Mouse (Mus musculus) kidney, embryonic 15.5 days (tissue): Measurements from ENCODE around the gene Zfp207. TPM values are rescaled to one million over a fixed set of nuclear protein-coding genes. Genes with fewer than 3 reads are reported as not detected.

ENCODE experiments used
- ATAC-seq: fragments of 200-750 bp; cut with Nextera tagmentation; replicated peaks from 2 replicates; pipeline ENCODE4 v1.8.0; 2017; ENCODE audit warnings: moderate TSS enrichment; ENCODE audit not compliant: low FRiP score
- H3K27ac ChIP-seq: fragments of 300-500 bp; sonication (generic); 2 replicates; pipeline ENCODE4 v1.5.1; 2015; ENCODE audit warnings: mild to moderate bottlenecking, inconsistent platforms
- H3K27me3 ChIP-seq: fragments of 300-500 bp; sonication (generic); 2 replicates; pipeline ENCODE4 v1.6.1; 2015; ENCODE audit warnings: inconsistent platforms
- H3K36me3 ChIP-seq: fragments of 300-500 bp; sonication (generic); 2 replicates; pipeline ENCODE4 v1.6.1; 2015; ENCODE audit warnings: inconsistent platforms
- H3K4me1 ChIP-seq: fragments of 300-500 bp; sonication (generic); 2 replicates; pipeline ENCODE4 v1.6.1; 2015; ENCODE audit warnings: inconsistent platforms
- H3K4me2 ChIP-seq: fragments of 300-500 bp; sonication (generic); 2 replicates; pipeline ENCODE4 v1.6.1; 2015; ENCODE audit warnings: moderate library complexity, mild to moderate bottlenecking, inconsistent platforms
- H3K4me3 ChIP-seq: fragments of 300-500 bp; sonication (generic); replicated peaks from 2 replicates; pipeline ENCODE4 v1.5.1; 2015; ENCODE audit warnings: mild to moderate bottlenecking, inconsistent platforms
- H3K9ac ChIP-seq: fragments of 300-500 bp; sonication (generic); 2 replicates; pipeline ENCODE4 v1.6.1; 2015; ENCODE audit warnings: mild to moderate bottlenecking, inconsistent platforms
- H3K9me3 ChIP-seq: fragments of 300-500 bp; sonication (generic); replicated peaks from 2 replicates; pipeline ENCODE4 v1.6.1; 2016; ENCODE audit warnings: inconsistent platforms
- WGBS: fragments of 180-500 bp; shearing (Covaris S2); methylation state at CpG from one replicate; pipeline ENCODE4 v1.1.7; 2015; ENCODE audit warnings: mixed read lengths; 5-methylcytosine and 5-hydroxymethylcytosine counted together
- polyA plus RNA-seq: library from polyadenylated mRNA; unstranded; fragments of >200 nt; fragmentation: Nextera tagmentation; extraction: Ambion mirVana; gene quantifications from 2 replicates; pipeline ENCODE4 v1.2.1, GENCODE M21; 2015

Zfp207 gene
- polyA plus RNA-seq, 1 experiment from 2014 or later, result 243 TPM

GRCm38 (mm10) chr11:80449859-80450258, 66.8 kb downstream of the Zfp207 start:
- 80% methylated on average over 2 of the region's 2 CpGs for WGBS
- H3K9me3 ChIP-seq, result no peaks in the 10 kb centered on the region
- no peak overlapping the region for H3K9ac ChIP-seq
- no peaks in the 10 kb centered on the region for H3K27me3 ChIP-seq
- H3K4me1 ChIP-seq, result no peaks in the 10 kb centered on the region
- no peak overlapping the region for H3K4me3 ChIP-seq
- no peak for ATAC-seq
- H3K27ac ChIP-seq, result no peak overlapping the region
- no peak overlapping the region for H3K4me2 ChIP-seq
- H3K36me3 ChIP-seq, result peaks cover 87% of the 10 kb centered on the region

- H3K4me2 ChIP-seq, result no peak overlapping the region
- no peak overlapping the region for H3K9ac ChIP-seq
- no peak overlapping the region for H3K4me3 ChIP-seq
- 93% methylated on average over 3 of the region's 3 CpGs for WGBS
- no peaks in the 10 kb centered on the region for H3K9me3 ChIP-seq
- H3K27ac ChIP-seq, result no peak overlapping the region
- H3K36me3 ChIP-seq, result peaks cover 85% of the 10 kb centered on the region
- no peaks in the 10 kb centered on the region for H3K4me1 ChIP-seq
- no peaks in the 10 kb centered on the region for H3K27me3 ChIP-seq
- ATAC-seq, result no peak
These were observed 69.2 kb downstream of the Zfp207 start for GRCm38 (mm10) chr11:80452242-80452641.

GRCm38 (mm10) chr11:80453198-80453597, 70.1 kb downstream of the Zfp207 start:
- WGBS, result 92% methylated on average over 1 of the region's 1 CpGs
- no peak overlapping the region for H3K4me2 ChIP-seq
- peaks cover 88% of the 10 kb centered on the region for H3K36me3 ChIP-seq
- no peak overlapping the region for H3K27ac ChIP-seq
- ATAC-seq, result no peak
- no peaks in the 10 kb centered on the region for H3K4me1 ChIP-seq
- H3K9me3 ChIP-seq, result no peaks in the 10 kb centered on the region
- H3K27me3 ChIP-seq, result no peaks in the 10 kb centered on the region
- no peak overlapping the region for H3K9ac ChIP-seq
- no peak overlapping the region for H3K4me3 ChIP-seq

Other genes starting within 250 kb of the Zfp207 start
- gene Tefm, start 241.1 kb upstream of the Zfp207 start, polyA plus RNA-seq, result 36.3 and 36.8 TPM in 2 replicates
- gene Adap2, start 229.2 kb upstream of the Zfp207 start, polyA plus RNA-seq, result 2.3 and 2.7 TPM in 2 replicates
- 10.1 and 11.6 TPM in 2 replicates for gene Rnf135, start 199.4 kb upstream of the Zfp207 start, polyA plus RNA-seq
- 53.3 and 54.8 TPM in 2 replicates for gene Rhot1, start 174.3 kb upstream of the Zfp207 start, polyA plus RNA-seq
- gene Rhbdl3, start 82.4 kb upstream of the Zfp207 start, polyA plus RNA-seq, result 2.5 and 2.9 TPM in 2 replicates
- 20.7 and 21.2 TPM in 2 replicates for gene 5730455P16Rik, start 5.2 kb upstream of the Zfp207 start, polyA plus RNA-seq
- 306 and 318 TPM in 2 replicates for gene Psmd11, start 45.3 kb downstream of the Zfp207 start, polyA plus RNA-seq
- gene Cdk5r1, start 93.7 kb downstream of the Zfp207 start, polyA plus RNA-seq, result 1.1 and 1.3 TPM in 2 replicates